9 mouse cellular contexts compared by ENCODE assay signal in genomic region chr9:120455768-120456655, GRCm38 (mm10). TPM values are rescaled to one million over a fixed set of nuclear protein-coding genes. Genes with fewer than 3 reads are reported as not detected.
DNase-seq lines count a peak whose midpoint lies in the region; ATAC-seq lines count a peak whose summit lies in the region.
"Had no signal": no experiment of that assay in that cellular context is flagged by ENCODE, and none has a peak within 500 bp of the region (broad histone marks: within the 10 kb centered on the region; RNA-seq: fewer than 3 reads in every experiment).

No protein-coding gene starts in this region.

- no peaks in the 10 kb centered on the region for H3K27me3 ChIP-seq in forebrain, embryonic 10.5 days (ENCODE audit: poor library complexity, severe bottlenecking)
- H3K27me3 ChIP-seq in intestine, embryonic 14.5 days (replicated peaks; ENCODE audit: control insufficient read depth, insufficient read depth, low read length), result no peaks in the 10 kb centered on the region
- H3K27me3 ChIP-seq in stomach, embryonic 14.5 days (ENCODE audit: control insufficient read depth, insufficient read depth, low read length), result no peaks in the 10 kb centered on the region

- H3K36me3 ChIP-seq in forebrain, embryonic 10.5 days (replicated peaks), result no peaks in the 10 kb centered on the region
- H3K36me3 ChIP-seq in intestine, embryonic 14.5 days (ENCODE audit: control insufficient read depth, insufficient read depth, low read length), result no peaks in the 10 kb centered on the region
- no peaks in the 10 kb centered on the region for H3K36me3 ChIP-seq in stomach, embryonic 14.5 days (ENCODE audit: control insufficient read depth, insufficient read depth, low read length)

- peaks cover 4% of the 10 kb centered on the region; the same call in 1 of the 2 replicates for H3K9me3 ChIP-seq in forebrain, embryonic 10.5 days
- H3K9me3 ChIP-seq in intestine, embryonic 14.5 days (ENCODE audit: control insufficient read depth, low read length), result no peaks in the 10 kb centered on the region
- H3K9me3 ChIP-seq in stomach, embryonic 14.5 days (ENCODE audit: control insufficient read depth, low read depth, low read length), result no peaks in the 10 kb centered on the region

- no peak overlapping the region for H3K9ac ChIP-seq in intestine, embryonic 14.5 days (ENCODE audit: low read length)
- H3K9ac ChIP-seq in stomach, embryonic 14.5 days (replicated peaks; ENCODE audit: low read depth, low read length), result no peak overlapping the region

- 8% methylated on average over 9 of the region's 9 CpGs for WGBS in forebrain, embryonic 10.5 days
- WGBS in intestine, embryonic 14.5 days, result 44% methylated on average over 9 of the region's 9 CpGs
- WGBS in stomach, embryonic 14.5 days, result 26% methylated on average over 9 of the region's 9 CpGs

- peak overlapping the region; percentile 89 for H3K27ac ChIP-seq in forebrain, embryonic 10.5 days
- peak overlapping the region; percentile 58 for H3K27ac ChIP-seq in intestine, embryonic 14.5 days (ENCODE audit: low read depth)
- peak overlapping the region; percentile 74 for H3K27ac ChIP-seq in stomach, embryonic 14.5 days (ENCODE audit: low read length)
- H3K27ac ChIP-seq: macrophage had no signal

- peak overlapping the region; percentile 18 for H3K4me3 ChIP-seq in forebrain, embryonic 10.5 days
- no peak overlapping the region for H3K4me3 ChIP-seq in intestine, embryonic 14.5 days (ENCODE audit: low read depth, low read length)
- H3K4me3 ChIP-seq in stomach, embryonic 14.5 days (ENCODE audit: low read depth, low read length), result no peak overlapping the region

- peaks cover 30% of the 10 kb centered on the region for H3K4me1 ChIP-seq in forebrain, embryonic 10.5 days
- H3K4me1 ChIP-seq in intestine, embryonic 14.5 days (replicated peaks; ENCODE audit: control insufficient read depth, insufficient read depth, low read length), result no peaks in the 10 kb centered on the region
- 0 out of 2 replicates have a peak, but pooled peaks cover 7% of the 10 kb centered on the region for H3K4me1 ChIP-seq in stomach, embryonic 14.5 days (ENCODE audit: control insufficient read depth, insufficient read depth, low read length)

- H3K4me2 ChIP-seq in intestine, embryonic 14.5 days (ENCODE audit: low read length), result no peak overlapping the region
- no peak overlapping the region for H3K4me2 ChIP-seq in stomach, embryonic 14.5 days (replicated peaks; ENCODE audit: low read depth, low read length)

- intact Hi-C loops in left cerebral cortex, postnatal 4 days (cut with DNase I), result no loop called here

- peak; percentile 71; the same call in 1 of the 2 replicates for ATAC-seq in intestine, embryonic 14.5 days (replicated peaks; ENCODE audit: low FRiP score, low TSS enrichment, low read depth)
- peak; percentile 46; the same call in 1 of the 2 replicates for ATAC-seq in stomach, embryonic 14.5 days (ENCODE audit: insufficient number of reproducible peaks, insufficient read depth, low FRiP score, low read depth)

- peak; percentile 15 for DNase-seq in left cerebral cortex, postnatal 4 days
- no peak for DNase-seq in left cerebral cortex, adult 8-10 months (ENCODE audit: low spot score in 2 of 2)
- peak; percentile 75 for DNase-seq in forebrain, embryonic 10.5 days (ENCODE audit: extremely low spot score, low spot score)
- peak; percentile 59 for DNase-seq in intestine, embryonic 14.5 days (ENCODE audit: low spot score)
- no peak for DNase-seq in thymus, adult 18-20 months
- no peak for DNase-seq in thymus, postnatal 0 days (ENCODE audit: low spot score)
- no peak for DNase-seq in thymus, postnatal 14 days

RNA-seq across cellular contexts. Expression of gene Eif1b, which starts 36.0 kb away (rescaled TPM):
- 100 to 1,000 TPM; 229 to 238 TPM for total RNA-seq in left cerebral cortex, postnatal 4 days (2021)
- 100 to 1,000 TPM; 140 to 164 (median 154) TPM for total RNA-seq in left cerebral cortex, adult 8-10 months (2022)
- polyA plus RNA-seq in forebrain, embryonic 10.5 days (2016; fragmentation: Nextera tagmentation; extraction: Ambion mirVana), result 272 TPM in 2 replicates
- polyA plus RNA-seq in intestine, embryonic 14.5 days (2014; fragmentation: Nextera tagmentation; extraction: Ambion mirVana), result 159 and 173 TPM in 2 replicates
- 178 and 187 TPM in 2 replicates for polyA plus RNA-seq in stomach, embryonic 14.5 days (2014; fragmentation: Nextera tagmentation; extraction: Ambion mirVana)
- polyA plus RNA-seq in thymus, postnatal 0 days (2015; fragmentation: Nextera tagmentation; extraction: Ambion mirVana), result 262 and 286 TPM in 2 replicates

Comparison
In these comparisons a context has a peak if more than half of its experiments do, and no peak if none do; other contexts are left out.
1. DNase-seq: peak in left cerebral cortex, postnatal 4 days (single experiment), forebrain, embryonic 10.5 days (single experiment) and intestine, embryonic 14.5 days (single experiment); none in left cerebral cortex, adult 8-10 months (0 of 2), thymus, adult 18-20 months (0 of 2), thymus, postnatal 0 days (single experiment) and thymus, postnatal 14 days (single experiment).
2. Peak in every context shown above with its lines, with median percentiles within 50 percentile points of each other: H3K27ac ChIP-seq.